Mouse (Mus musculus) erythroblast, embryonic 14.5 days (primary cell): ENCODE measurements around the gene Yap1.

Source experiments
- GATA1 ChIP-seq: IDR thresholded peaks from 2 replicates; pipeline ENCODE4 v1.6.1; 2012; ENCODE audit warnings: low read length, inconsistent platforms, mixed read lengths
- TAL1 ChIP-seq: IDR thresholded peaks from 3 replicates; pipeline ENCODE4 v1.6.1; 2012; ENCODE audit warnings: low read length, inconsistent platforms, mixed read lengths

- TF ChIP-seq GATA1, result no peak
- no peak for TF ChIP-seq TAL1
These were observed 29.7 kb upstream of the Yap1 start for GRCm38 (mm10) chr9:8034143-8034542.
